Mouse (Mus musculus): ENCODE results near the gene Rbl1. TPM values are rescaled to one million over a fixed set of nuclear protein-coding genes. Genes with fewer than 3 reads are reported as not detected.
A peak's percentile ranks its signal among the peaks of the same experiment; 100 is the strongest.
"Not testable (repeated sequence)": the region's sequence is repeated elsewhere in the genome, so short reads cannot be mapped to it uniquely, and the experiment has no call there.

The Rbl1 gene
- total RNA-seq, 2 experiments from 2014 or later, result 74.0 to 85.2 TPM

DNA sequence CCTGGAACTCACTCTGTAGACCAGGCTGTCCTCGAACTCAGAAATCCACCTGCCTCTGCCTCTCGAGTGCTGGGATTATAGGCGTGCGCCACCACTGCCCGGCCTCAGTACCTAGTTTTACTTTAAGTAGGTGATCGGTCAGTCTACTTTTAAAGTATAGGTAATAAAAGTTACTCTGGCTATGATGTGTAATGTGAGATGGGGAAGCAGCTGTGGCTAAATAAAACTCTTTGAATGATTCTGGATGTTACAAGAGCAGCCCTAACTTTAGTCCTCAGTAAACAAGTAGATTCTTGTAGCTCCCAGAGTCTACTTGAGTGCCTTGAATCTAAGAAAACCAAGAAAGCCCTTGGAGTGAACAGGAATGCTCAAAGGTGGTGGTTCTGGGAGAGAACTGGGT is 31.4 kb downstream of the Rbl1 start:
- no peak for ATAC-seq (replicated peaks; ENCODE audit: poor library complexity)

DNA sequence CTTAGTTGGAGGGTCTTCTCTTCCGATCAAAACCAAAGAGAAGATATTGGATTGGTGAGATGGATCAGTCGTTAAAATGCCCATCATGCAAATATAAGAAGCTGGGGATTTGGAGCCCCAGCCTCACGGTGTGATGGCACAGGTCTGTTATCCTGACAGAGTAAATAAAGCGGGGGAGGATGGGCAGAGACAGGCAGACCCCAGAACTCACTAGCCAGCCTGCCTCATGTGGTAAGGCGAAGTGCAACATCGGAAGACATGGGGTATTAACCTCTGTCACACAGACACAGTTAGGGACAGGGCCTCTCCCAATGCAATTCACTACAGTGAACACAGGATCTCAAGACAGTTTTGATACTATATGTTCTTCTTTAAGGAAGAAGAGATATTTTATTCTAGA is 33.7 kb downstream of the Rbl1 start:
- no peak for ATAC-seq (replicated peaks; ENCODE audit: poor library complexity)

DNA sequence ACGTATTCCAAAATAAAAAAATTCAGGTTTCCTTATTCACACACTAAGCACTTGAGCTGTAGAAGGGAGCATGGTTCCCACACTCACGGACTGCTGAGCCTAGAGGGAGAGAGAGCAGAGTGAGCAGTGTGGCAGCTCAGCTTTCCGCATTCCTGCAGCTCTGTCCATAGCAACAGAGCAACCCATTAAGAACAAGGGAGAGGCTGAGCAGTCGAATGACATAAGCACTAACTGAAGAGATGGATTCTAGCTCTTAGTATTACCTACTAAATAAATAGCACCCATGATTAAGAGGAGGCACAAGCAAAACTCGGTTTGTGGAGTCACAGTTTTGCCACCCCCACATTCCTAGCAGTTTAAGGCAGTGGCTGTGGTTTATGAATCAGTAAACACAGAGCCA is 34.2 kb downstream of the Rbl1 start:
- no peak for ATAC-seq (replicated peaks; ENCODE audit: poor library complexity)

DNA sequence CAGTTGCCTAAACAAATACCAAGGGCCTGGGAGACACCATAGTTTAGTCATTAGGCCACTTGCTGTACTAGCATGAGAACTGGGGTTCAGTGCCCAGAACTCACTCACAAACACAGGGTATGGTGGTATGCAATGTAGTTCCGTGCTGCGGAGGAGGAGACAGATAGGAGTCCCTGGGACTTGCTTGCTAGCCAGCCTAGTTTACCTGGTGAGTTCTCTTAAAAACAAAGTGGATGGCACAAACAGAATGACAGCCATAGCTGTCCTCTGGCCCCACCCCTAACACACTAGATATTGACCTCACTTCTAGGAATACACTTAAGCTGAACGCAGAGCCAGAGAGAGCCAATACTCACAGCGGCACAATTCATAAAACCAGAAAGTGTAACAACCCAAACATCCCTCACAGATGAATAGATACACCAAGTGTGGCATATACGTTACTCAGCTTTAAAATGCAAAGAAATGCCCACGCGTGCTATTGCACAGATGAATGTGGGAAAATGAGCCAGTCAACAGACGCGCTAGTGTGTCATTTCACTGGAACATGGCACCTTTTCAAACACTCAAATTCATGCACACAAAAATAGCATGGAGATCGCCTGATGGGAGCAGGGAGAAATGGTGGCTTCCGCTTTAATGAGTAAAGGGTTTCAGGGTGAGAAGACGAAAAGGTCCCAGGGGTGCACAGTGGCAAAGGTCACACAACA is 37.8 kb downstream of the Rbl1 start:
- ATAC-seq (replicated peaks; ENCODE audit: poor library complexity), result no peak

DNA sequence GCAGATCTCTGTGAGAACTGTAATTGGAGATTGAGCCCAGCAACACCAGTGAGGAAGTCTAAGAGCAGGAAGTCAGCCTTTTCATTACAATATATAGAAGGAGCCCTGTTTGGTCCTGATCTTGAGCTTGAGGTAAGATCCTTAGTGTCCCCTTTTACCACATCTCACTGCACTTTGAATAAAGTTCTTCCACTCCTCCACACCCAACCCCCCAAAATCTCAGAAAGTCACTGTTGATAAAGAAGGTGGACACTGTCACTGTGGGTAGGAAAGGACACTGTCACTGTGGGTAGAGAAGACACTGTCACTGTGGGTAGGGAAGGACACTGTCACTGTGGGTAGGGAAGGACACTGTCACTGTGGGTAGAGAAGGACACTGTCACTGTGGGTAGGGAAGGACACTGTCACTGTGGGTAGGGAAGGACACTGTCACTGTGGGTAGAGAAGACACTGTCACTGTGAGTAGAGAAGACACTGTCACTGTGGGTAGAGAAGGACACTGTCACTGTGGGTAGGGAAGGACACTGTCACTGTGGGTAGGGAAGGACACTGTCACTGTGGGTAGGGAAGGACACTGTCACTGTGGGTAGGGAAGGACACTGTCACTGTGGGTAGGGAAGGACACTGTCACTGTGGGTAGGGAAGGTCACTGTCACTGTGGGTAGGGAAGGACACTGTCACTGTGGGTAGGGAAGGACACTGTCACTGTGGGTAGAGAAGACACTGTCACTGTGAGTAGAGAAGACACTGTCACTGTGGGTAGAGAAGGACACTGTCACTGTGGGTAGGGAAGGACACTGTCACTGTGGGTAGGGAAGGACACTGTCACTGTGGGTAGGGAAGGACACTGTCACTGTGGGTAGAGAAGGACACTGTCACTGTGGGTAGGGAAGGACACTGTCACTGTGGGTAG is 38.8 kb downstream of the Rbl1 start:
- not testable (repeated sequence) for ATAC-seq (replicated peaks; ENCODE audit: poor library complexity)

DNA sequence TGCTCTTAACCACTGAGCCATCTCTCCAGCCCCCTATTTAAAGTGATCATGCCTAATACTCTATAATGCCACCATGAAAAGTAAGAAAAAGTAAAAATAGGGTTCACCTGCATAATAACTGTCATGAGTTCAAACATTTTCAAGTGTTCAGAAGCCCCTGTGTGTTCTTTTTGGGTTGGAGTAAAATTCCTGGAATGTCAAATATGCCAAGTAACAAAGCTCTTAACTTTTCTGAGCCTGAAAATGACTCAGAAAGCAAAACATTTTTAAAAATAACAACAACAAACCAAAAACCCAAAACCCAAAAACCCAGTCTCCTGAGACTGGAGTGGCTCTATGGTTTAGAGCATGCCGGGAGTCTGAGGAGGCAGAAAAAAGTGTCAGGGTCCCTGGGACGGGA is 40.2 kb downstream of the Rbl1 start:
- ATAC-seq (replicated peaks; ENCODE audit: poor library complexity), result no peak

DNA sequence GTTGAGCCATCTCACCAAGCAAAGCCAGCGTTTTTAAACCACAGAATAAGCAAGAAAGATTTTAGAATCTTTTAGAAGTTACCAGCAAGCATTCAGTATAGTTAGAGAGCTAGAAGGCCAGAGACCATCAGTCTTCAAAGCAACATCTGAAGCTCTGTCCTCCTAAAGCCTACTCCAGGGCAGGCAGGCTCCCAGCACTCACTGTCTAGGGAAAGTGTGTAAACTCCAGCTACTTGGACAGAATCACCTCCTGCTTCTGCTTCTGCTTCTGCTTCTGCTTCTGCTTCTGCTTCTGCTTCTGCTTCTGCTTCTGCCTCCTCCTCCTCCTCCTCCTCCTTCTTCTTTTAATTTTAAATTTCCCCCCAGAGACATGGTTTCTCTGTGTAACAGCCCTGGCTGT is 48.3 kb downstream of the Rbl1 start:
- ATAC-seq (replicated peaks; ENCODE audit: poor library complexity), result no peak

DNA sequence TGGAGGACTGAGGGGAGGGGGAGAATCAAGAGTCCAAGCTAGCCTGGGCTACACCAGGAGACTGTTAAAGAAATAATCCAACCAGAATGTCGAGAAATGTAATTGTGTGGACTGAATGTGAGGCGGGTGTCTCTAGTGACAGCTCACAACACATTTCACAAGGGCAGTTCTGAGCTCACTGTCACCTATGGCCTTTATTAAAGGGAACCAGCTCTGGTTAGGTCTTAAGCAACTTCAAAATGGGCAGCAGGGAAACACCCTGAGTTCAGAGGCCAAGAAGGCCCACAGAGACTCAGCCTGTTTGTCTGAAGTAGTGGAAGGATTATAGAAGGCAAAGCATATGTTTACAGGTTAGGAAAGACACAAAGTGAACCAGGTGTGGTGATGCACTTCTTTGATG is 51.1 kb downstream of the Rbl1 start:
- no peak for ATAC-seq (replicated peaks; ENCODE audit: poor library complexity)

DNA sequence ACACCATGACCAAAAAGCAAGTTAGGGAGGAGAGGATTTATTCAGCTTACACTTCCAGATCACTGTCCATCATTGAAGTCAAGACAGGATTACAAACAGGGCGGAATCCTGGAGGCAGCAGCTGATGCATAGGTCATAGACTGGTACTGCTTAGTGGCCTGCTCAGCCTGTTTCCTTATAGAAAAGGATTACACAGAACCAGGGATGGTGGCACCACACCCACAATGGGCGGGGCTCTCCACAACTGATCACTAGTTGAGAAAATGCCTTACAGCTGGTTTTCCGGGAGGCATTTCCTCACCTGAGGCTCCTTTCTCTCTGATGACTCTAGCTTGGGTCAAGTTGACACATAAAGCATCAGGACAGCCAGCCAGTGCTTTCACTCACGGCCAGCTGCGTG is 55.9 kb downstream of the Rbl1 start:
- ATAC-seq (replicated peaks; ENCODE audit: poor library complexity), result no peak

DNA sequence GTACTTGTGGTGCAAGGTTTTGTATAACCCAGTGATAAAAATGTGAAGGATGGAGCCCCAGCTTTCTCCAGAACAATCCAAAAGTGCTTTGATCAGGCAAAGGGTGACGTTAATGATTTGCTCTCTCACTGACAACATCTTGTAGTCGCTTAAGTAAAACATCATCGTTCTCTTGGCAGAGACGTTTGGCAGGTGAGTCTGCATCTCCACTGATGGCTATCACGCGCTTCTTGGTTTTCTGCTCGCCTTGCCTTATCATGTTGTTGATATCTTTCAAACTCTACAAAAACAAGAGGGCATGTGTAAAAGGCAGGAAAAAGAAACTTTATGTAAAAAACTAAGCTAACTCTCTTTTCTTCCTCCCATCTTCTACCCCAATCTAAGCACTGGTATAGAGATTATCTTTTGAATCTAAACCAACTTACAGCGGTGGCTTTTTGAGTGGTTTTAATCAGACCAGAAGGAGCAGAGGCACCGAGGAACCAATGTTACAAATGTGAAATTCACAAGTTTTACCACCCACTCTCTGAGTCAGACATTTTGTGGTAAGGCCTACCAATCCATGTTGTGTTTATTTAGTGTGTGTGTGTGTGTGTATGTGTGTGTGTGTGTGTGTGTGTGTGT is 56.8 kb downstream of the Rbl1 start:
- ATAC-seq (replicated peaks; ENCODE audit: poor library complexity), result no peak

DNA sequence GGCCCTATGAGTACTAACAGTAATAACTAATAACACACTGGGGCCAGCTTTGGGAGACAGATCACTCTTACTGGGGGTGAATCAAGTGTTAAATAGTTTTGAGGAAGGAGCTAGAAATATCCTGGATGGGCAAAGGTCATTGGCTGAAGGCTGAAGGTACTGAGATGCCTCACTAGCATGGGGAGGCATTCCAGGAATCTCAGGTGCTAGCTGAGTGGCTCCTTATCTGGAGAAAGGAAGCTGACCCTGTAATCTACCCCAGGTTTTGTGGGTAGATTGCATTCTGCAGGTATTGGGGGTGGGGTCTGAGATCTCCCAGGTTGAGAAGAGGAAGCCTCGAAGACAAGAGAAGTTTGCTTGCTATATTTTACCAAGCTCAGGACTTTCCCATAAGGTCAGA is 59.2 kb downstream of the Rbl1 start:
- ATAC-seq (replicated peaks; ENCODE audit: poor library complexity), result no peak

DNA sequence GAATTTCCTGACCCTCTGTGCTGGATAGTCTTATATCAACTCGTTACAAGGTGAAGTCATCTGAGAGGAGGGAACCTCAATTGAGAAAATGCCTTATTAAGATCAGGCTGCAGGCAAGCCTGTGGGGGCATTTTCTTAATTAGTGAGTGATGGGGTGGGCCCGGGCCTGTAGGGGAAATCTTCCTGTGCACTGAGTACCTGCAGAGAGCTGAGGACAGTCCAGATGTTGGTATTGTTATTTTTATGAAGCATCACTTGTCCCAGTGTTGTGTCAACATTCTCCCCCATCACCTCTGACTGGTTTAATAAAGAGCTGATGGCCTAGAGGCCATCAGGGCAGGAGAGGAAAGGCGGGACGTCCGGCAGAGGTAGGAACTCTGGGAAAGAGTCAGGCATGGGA is 60.2 kb downstream of the Rbl1 start:
- no peak for ATAC-seq (replicated peaks; ENCODE audit: poor library complexity)

DNA sequence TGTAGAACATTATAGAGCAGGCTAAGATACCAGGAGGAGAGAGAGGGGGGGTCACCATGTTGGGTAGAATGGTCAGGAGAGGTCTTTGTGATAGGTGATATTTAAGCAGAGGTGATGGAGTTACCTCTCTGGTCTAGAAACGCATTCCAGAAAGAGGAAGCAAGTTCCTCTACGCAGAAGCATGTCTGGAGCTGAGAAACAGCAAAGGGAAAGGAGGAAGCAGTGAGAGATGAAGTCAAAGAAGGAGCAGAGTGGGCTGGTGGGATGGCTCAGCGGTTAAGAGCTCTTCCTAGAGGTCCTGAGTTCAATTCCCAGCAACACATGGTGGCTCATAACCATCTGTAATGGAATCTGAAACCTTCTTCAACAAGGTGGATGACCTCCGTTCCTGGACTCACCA is 62.4 kb downstream of the Rbl1 start:
- peak; percentile 38; the same call in 1 of the 2 replicates for ATAC-seq (replicated peaks; ENCODE audit: poor library complexity)

DNA sequence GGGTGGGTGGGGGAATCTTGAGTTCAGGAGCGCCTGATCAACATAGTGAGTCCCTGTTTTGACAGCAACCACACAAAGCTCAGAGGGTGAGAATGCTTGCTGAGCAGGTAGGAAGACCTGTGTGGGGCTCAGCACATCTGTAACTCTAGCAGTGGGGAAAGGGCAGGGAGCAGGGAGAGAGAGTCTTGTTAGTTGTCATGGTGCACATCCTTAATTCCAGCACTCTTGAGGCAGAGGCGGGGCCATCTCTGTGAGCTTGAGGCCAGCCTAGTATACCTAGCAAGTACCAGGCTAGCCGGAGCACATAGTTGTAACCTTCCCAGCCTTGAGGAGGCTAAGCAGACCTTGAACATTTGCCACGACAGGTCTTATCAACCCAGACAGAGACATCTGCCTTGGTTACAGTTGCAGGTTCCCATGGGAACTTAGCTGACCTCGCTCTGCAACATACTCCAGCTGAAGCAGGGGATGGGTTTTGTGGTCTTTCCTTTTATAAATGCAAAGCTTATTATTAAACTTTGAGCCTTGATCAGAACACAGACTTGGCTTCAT is 65.0 kb downstream of the Rbl1 start:
- peak; percentile 32 for ATAC-seq (replicated peaks; ENCODE audit: poor library complexity)

DNA sequence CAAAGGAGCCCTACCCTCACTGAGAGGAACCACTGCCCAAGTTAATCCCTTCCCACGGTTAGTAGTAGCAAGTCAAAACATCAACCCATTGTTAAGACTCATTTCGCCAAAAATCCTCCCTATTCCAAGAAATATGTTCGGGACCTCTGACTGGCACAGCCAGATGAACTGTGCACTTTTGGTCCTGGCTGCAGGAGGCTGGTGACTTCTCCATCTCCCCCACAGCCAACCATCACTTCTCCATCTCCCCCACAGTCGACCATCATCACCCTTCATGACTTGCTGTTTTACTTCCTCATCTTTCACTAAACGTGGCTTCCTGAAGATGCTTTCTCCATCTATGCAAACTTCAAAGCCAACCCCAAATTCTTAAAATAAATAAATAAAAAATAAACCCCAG is 65.5 kb downstream of the Rbl1 start:
- peak; percentile 40 for ATAC-seq (replicated peaks; ENCODE audit: poor library complexity)

DNA sequence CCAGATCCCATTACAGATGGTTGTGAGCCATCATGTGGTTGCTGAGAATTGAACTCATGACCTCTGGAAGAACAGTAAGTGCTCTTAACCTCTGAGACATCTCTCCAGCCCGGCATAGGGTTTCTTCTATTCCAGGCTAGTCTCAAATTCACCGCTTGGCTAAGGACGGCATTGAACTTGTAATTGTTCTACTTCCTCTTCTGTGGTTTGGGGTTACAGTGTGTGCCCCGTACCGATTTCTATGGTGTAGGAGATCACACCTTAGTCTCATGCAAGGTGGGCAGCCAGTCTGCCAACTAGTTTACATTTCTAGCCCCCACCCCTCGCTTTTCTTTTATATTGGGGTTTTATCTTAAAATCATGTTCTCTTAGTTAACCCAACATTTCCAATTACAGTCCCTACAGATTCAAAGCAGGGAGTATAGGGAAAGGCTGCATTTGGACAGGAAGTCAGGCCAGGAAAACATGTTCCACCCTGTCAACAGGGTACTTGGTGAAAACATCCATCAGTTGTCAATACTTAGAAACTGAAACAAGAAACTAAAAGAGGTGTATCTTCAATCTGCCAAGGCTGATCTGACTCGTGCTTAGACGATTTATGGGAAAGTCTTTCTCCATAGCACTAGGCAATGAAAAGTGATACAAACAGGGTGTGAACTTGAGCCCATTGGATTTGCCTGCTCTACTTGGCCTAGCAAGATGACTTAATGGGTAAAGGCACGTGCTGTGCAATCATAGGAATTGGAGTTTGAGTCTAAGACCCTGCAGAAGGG is 66.2 kb downstream of the Rbl1 start:
- ATAC-seq (replicated peaks; ENCODE audit: poor library complexity), result peak; percentile 33

DNA sequence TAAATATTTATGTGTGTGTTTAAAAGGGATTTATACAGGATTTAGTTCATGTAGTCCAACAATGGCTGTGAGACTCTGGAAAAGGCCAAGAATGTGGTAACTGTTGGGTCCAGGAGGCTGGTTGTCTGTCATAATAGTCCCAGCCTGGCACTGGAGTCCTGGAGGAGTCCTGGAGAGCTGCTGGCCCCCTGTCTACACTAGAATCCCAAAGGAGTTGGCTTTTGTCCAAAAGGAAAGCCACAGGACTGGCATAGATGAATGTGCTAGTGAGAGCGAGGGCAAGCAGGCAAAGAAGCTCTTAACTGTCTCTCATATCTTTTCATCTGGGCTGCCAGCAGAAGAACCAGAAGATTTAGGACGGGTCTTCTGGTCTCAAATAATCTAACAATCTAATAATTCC is 67.7 kb downstream of the Rbl1 start:
- ATAC-seq (replicated peaks; ENCODE audit: poor library complexity), result no peak

DNA sequence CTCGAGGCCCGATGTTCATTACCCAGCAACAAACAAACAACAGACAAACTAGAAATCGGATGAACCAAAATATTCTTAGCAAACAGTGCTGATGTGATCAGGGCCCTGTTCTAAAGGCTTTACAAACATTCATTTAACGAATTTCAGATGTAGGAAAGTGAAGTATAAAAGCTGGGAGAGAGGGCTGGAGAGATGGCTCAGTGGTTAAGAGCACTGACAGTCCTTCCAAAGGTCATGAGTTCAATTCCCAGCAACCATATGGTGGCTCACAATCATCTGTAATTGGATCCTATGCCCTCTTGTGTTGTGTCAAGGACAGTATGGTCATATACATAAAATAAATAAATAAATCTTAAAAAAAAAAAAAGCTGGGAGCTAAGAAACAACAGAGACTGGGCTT is 68.2 kb downstream of the Rbl1 start:
- ATAC-seq (replicated peaks; ENCODE audit: poor library complexity), result no peak

DNA sequence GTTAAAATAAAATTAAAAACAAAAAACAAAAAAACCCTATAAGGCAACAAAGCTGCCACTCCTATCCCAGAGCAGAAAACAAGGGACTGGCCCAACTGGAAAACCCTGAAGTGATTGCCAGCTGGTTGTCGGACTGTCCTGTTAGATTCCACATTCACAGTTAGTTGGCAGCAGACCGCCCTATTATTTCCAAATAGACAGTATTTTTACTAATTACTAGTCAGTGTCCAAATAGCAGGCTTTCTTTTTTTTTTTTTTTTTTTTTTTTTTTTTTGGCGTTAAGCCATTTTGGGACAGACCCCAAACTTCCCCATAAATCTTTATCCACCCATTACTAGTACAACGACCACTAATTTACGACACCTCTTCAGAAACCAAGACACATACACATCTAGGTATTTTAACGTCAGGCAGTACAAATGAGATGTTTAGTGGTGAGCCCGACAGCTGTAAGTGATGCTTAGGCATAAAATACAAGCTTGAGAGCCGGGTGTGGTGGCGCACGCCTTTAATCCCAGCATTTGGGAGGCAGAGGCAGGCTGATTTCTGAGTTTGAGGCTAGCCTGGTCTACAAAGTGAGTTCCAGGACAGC is 68.7 kb downstream of the Rbl1 start:
- no peak for ATAC-seq (replicated peaks; ENCODE audit: poor library complexity)

DNA sequence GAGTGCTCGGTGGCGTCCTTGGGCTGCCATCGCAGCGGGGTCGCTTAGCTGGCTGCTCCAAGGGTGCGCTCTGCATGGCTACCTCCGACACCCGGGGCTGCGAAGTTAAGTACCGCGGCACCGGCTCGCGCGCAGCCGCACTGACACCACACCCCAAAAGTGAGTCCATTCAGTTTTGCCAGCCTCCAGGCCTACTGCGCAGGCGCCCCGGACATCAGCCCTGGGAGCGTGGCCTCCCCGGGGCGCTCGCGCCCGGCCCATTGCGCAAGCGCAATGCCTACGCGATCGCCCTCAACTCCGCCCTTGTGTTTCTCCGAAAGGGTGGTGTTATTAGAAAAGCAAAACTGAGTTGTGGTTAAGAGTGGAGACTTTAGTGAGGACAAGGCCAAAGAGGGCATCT is 69.3 kb downstream of the Rbl1 start, which contains the start of gene Samhd1:
Gene Samhd1 (minus strand): TSS at position 252 of the 400 bp plus-strand sequence.
- peak; percentile 76 for ATAC-seq (replicated peaks; ENCODE audit: poor library complexity)

Measured in megakaryocyte progenitor cell, adult 5-6 weeks (primary cell).